Mouse (Mus musculus) hindbrain, embryonic 16.5 days (tissue): ENCODE data around the gene Sult1a1. TPM values are rescaled to one million over a fixed set of nuclear protein-coding genes. Genes with fewer than 3 reads are reported as not detected.
A peak's percentile ranks its signal among the peaks of the same experiment; 100 is the strongest.

Experiments used
- ATAC-seq: fragments of 200-750 bp; cut with Nextera tagmentation; 2 replicates; pipeline ENCODE4 v1.8.0; 2017; ENCODE audit warnings: moderate TSS enrichment, moderate library complexity
- H3K27ac ChIP-seq: fragments of 300-500 bp; sonication (generic); 2 replicates; pipeline ENCODE4 v1.5.1; 2014; ENCODE audit warnings: low read depth, mild to moderate bottlenecking, control low read depth, low read length, moderate library complexity
- H3K27me3 ChIP-seq: fragments of 300-500 bp; sonication (generic); replicated peaks from 2 replicates; pipeline ENCODE4 v1.6.1; 2014; ENCODE audit warnings: low read length; ENCODE audit not compliant: control insufficient read depth, insufficient read depth
- H3K36me3 ChIP-seq: fragments of 300-500 bp; sonication (generic); 2 replicates; pipeline ENCODE4 v1.6.1; 2014; ENCODE audit warnings: mild to moderate bottlenecking, low read length, moderate library complexity, mixed read lengths; ENCODE audit not compliant: control insufficient read depth, insufficient read depth
- H3K4me1 ChIP-seq: fragments of 300-500 bp; sonication (generic); 2 replicates; pipeline ENCODE4 v1.6.1; 2014; ENCODE audit warnings: low read depth, low read length; ENCODE audit not compliant: control insufficient read depth, insufficient read depth
- H3K4me2 ChIP-seq: fragments of 300-500 bp; sonication (generic); 2 replicates; pipeline ENCODE4 v1.6.1; 2014; ENCODE audit warnings: mild to moderate bottlenecking, low read length, control low read depth, moderate library complexity
- H3K4me3 ChIP-seq: fragments of 300-500 bp; sonication (generic); 2 replicates; pipeline ENCODE4 v1.5.1; 2014; ENCODE audit warnings: mild to moderate bottlenecking, low read length, control low read depth, moderate library complexity
- H3K9ac ChIP-seq: fragments of 300-500 bp; sonication (generic); 2 replicates; pipeline ENCODE4 v1.6.1; 2014; ENCODE audit warnings: low read depth, mild to moderate bottlenecking, control low read depth, low read length, moderate library complexity
- H3K9me3 ChIP-seq: fragments of 300-500 bp; sonication (generic); 2 replicates; pipeline ENCODE4 v1.6.1; 2014; ENCODE audit warnings: mild to moderate bottlenecking, low read length, moderate library complexity; ENCODE audit not compliant: control insufficient read depth
- WGBS: fragments of 180-500 bp; shearing (Covaris S2); extraction: QIAGEN DNeasy Blood & Tissue Kit; methylation state at CpG from one replicate; pipeline ENCODE4 v1.1.7; 2014; 5-methylcytosine and 5-hydroxymethylcytosine counted together
- polyA plus RNA-seq: library from polyadenylated mRNA; unstranded; fragments of >200 nt; fragmentation: Nextera tagmentation; extraction: Ambion mirVana; gene quantifications from 2 replicates; pipeline ENCODE4 v1.2.1, GENCODE M21; 2015

Gene Sult1a1
- polyA plus RNA-seq, 1 experiment from 2014 or later = 12.0 TPM

DNA sequence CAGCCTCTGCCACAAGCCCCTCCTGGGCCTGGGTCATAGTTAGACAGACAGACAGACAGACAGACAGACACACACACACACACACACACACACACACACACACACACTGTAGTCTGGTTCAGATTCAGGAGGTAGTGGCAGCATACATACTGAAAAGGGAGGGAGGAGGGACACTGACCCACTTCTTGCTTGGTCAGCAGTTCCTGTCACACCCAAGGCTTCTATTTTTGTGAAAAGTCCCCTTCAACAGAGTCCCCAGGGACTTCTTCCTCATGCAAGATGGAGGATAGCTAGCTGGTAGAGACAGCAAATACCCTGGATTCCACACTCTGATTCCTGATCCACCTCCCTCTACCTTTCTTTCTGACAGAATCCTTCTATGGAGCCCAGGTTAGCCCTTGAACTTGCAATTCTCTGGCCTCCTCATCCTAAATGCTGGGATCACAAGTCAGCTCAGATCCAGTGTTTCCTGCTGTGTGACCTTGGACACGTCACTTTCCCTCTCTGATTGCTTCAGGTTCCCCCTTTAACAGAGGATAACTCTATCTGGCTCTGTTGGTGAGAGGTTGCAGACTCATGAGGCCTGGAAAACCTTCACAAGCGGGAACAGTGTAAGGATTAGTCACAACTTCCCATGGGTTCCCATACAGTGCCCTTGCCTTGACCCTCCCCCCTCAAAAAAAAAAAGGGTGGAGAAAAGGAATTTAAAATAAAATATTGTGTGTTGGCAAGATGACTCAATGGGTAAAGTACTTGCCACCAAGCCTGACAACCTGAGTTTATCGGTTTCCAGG, 50.2 kb downstream of the Sult1a1 start:
- Histone ChIP-seq H3K4me1 (no peaks in the 10 kb centered on the region), H3K4me3 (no peak overlapping the region), H3K9ac (no peak overlapping the region), H3K36me3 (no peaks in the 10 kb centered on the region), H3K9me3 (no peaks in the 10 kb centered on the region), H3K27ac (no peak overlapping the region), H3K4me2 (no peak overlapping the region), H3K27me3 (no peaks in the 10 kb centered on the region)
- WGBS = 83% methylated on average over 3 of the region's 3 CpGs
- ATAC-seq = no peak

DNA sequence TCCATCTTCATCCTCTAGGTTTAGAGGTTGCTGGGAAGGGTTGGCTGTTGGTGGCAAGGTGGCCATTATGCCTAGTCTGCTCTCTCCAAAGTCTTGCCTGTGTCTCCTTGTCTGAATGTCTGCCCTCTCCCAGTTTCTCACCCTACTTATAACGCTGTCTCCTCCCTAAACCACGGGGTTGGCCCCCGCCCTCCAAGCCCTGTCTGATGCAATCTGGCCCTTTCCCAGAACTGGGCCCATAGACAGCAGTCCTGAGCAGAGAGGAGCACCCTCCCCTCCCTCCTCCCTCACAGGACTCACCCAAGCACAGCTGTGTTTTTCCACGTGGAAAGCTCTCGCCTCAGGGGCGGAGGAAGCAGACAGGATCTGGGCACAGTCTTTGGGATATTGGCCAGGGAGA, 50.9 kb downstream of the Sult1a1 start:
- peak; percentile 27; the same call in 1 of the 2 replicates for ATAC-seq
- no peaks in the 10 kb centered on the region for H3K4me1 ChIP-seq
- H3K27ac ChIP-seq = no peak overlapping the region
- no peak overlapping the region for H3K4me3 ChIP-seq
- H3K36me3 ChIP-seq = no peaks in the 10 kb centered on the region
- H3K27me3 ChIP-seq = no peaks in the 10 kb centered on the region
- no peaks in the 10 kb centered on the region for H3K9me3 ChIP-seq
- no peak overlapping the region for H3K9ac ChIP-seq
- 47% methylated on average over 6 of the region's 6 CpGs for WGBS
- no peak overlapping the region for H3K4me2 ChIP-seq

DNA sequence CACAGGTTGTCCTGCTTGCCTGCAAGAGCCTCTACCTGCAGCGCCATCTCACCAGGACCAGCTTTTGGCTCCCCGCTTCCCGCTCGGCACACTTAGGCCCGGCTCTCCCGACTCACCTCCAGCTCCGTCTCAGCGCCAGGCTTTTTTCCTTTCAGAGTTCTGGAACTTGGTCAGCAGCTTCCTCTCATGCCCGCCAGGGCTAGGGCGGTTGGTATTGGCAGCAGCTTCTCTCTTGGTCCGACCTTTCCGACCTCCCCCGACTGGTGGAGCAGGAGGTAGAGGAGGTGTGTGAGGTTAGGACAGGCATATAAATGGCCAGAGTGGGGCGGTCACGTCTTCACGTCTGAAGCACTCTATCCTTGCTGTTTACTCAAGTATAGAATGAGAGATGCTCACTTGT, 51.5 kb downstream of the Sult1a1 start:
- H3K27me3 ChIP-seq = no peaks in the 10 kb centered on the region
- no peak for ATAC-seq
- no peaks in the 10 kb centered on the region for H3K9me3 ChIP-seq
- H3K36me3 ChIP-seq = no peaks in the 10 kb centered on the region
- H3K9ac ChIP-seq = no peak overlapping the region
- H3K4me2 ChIP-seq = no peak overlapping the region; the same call in 1 of the 2 replicates
- H3K4me1 ChIP-seq = no peaks in the 10 kb centered on the region
- H3K27ac ChIP-seq = no peak overlapping the region
- 75% methylated on average over 16 of the region's 16 CpGs for WGBS
- H3K4me3 ChIP-seq = no peak overlapping the region

DNA sequence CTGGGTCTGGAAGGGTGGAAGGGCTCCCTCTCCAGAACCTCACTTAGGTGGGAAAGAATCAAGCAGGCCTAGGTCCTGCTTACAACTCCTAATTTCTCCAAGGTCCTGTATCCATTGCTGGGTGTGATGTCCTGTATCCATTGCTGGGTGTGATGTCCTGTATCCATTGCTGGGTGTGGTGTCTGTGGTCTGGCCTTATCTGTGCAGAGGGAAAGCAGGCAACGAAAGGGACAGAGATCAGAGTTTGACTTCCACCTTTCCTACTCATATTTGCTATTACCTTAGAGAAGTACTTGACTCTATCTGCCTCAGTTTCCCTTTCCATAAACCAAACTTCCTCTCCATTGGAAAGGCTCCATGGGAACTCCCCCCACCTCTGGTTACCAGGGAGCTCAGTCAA, 52.9 kb downstream of the Sult1a1 start:
- Histone ChIP-seq H3K27me3 (no peaks in the 10 kb centered on the region), H3K36me3 (no peaks in the 10 kb centered on the region), H3K4me1 (no peaks in the 10 kb centered on the region), H3K27ac (no peak overlapping the region), H3K4me3 (no peak overlapping the region), H3K9ac (no peak overlapping the region), H3K9me3 (no peaks in the 10 kb centered on the region), H3K4me2 (no peak overlapping the region)
- ATAC-seq = no peak
- 86% methylated on average over 1 of the region's 1 CpGs for WGBS

Other genes with a start within 250 kb of the Sult1a1 start
- 23.1 and 26.0 TPM in 2 replicates for gene Rabep2, start 247.7 kb downstream of the Sult1a1 start, polyA plus RNA-seq
- 0.56 and 14.3 TPM in 2 replicates for gene Atp2a1, start 213.3 kb downstream of the Sult1a1 start, polyA plus RNA-seq
- gene Sh2b1, start 201.0 kb downstream of the Sult1a1 start, polyA plus RNA-seq = 70.7 and 76.5 TPM in 2 replicates
- gene Tufm, start 189.1 kb downstream of the Sult1a1 start, polyA plus RNA-seq = 136 and 137 TPM in 2 replicates
- 48.1 and 59.7 TPM in 2 replicates for gene Atxn2l, start 173.0 kb downstream of the Sult1a1 start, polyA plus RNA-seq
- gene Eif3c, start 110.0 kb downstream of the Sult1a1 start, polyA plus RNA-seq = 172 and 174 TPM in 2 replicates
- 0.36 and 0.88 TPM in 2 replicates for gene Apobr, start 91.5 kb downstream of the Sult1a1 start, polyA plus RNA-seq
- 37.1 and 38.9 TPM in 2 replicates for gene Cln3, start 90.6 kb downstream of the Sult1a1 start, polyA plus RNA-seq
- gene Il27, start 81.5 kb downstream of the Sult1a1 start, polyA plus RNA-seq = not detected in 2 replicates
- 14.8 and 15.6 TPM in 2 replicates for gene Nupr1, start 45.6 kb downstream of the Sult1a1 start, polyA plus RNA-seq
- 54.9 and 56.5 TPM in 2 replicates for gene Sgf29, start 27.1 kb downstream of the Sult1a1 start, polyA plus RNA-seq
- gene Bola2, start 19.0 kb upstream of the Sult1a1 start, polyA plus RNA-seq = 130 and 133 TPM in 2 replicates
- 13.4 and 15.0 TPM in 2 replicates for gene Slx1b, start 19.4 kb upstream of the Sult1a1 start, polyA plus RNA-seq
- 119 and 125 TPM in 2 replicates for gene Coro1a, start 31.4 kb upstream of the Sult1a1 start, polyA plus RNA-seq
- gene Mapk3, start 83.2 kb upstream of the Sult1a1 start, polyA plus RNA-seq = 114 and 119 TPM in 2 replicates
- gene Gdpd3, start 89.9 kb upstream of the Sult1a1 start, polyA plus RNA-seq = 1.4 and 1.5 TPM in 2 replicates
- 187 and 200 TPM in 2 replicates for gene Ypel3, start 100.5 kb upstream of the Sult1a1 start, polyA plus RNA-seq
- 0.29 and 0.55 TPM in 2 replicates for gene Tbx6, start 105.1 kb upstream of the Sult1a1 start, polyA plus RNA-seq
- 157 and 165 TPM in 2 replicates for gene Ppp4c, start 116.1 kb upstream of the Sult1a1 start, polyA plus RNA-seq
- 52.8 and 59.4 TPM in 2 replicates for gene Fam57b, start 121.2 kb upstream of the Sult1a1 start, polyA plus RNA-seq
- 0.49 TPM in 1 of 2 replicates, not detected in the other for gene 4930451I11Rik, start 155.2 kb upstream of the Sult1a1 start, polyA plus RNA-seq
- gene Doc2a, start 171.0 kb upstream of the Sult1a1 start, polyA plus RNA-seq = 31.1 and 34.0 TPM in 2 replicates
- gene Hirip3, start 185.5 kb upstream of the Sult1a1 start, polyA plus RNA-seq = 21.1 and 23.6 TPM in 2 replicates
- gene Ino80e, start 185.9 kb upstream of the Sult1a1 start, polyA plus RNA-seq = 88.3 and 100 TPM in 2 replicates
- gene Taok2, start 208.3 kb upstream of the Sult1a1 start, polyA plus RNA-seq = 52.8 and 60.3 TPM in 2 replicates
- gene Tmem219, start 246.5 kb upstream of the Sult1a1 start, polyA plus RNA-seq = 34.0 and 35.9 TPM in 2 replicates